Mouse (Mus musculus): ENCODE measurements at regions not wholly inside any gene's neighbourhood (a gene's known extent, or its start where the extent isn't known, plus 50 kb on each side); places are given as distances from the start of the nearest gene placed in this dataset.

DNA sequence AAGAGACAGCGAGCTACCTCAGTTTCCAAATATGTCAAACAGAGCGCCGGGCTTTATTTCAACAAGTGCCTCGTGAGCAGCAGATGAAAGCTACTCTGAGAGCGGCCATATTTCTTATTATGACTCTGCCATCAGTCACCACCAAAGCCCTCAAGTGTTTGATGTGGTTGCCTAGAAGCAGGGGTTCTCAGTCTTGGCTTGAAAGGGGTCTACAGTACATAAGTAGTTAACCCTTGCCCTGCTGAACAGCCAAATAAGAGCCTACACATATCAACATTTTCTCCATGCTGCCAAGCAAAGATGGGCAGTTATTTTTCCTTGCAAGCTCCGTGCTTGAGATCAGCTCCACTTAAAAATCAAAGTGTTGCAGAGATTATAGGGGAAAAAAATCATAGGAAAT lies 788.8 kb downstream of the Nr2f2 start:
- DNase-seq (ENCODE audit: low spot score): no peak

DNA sequence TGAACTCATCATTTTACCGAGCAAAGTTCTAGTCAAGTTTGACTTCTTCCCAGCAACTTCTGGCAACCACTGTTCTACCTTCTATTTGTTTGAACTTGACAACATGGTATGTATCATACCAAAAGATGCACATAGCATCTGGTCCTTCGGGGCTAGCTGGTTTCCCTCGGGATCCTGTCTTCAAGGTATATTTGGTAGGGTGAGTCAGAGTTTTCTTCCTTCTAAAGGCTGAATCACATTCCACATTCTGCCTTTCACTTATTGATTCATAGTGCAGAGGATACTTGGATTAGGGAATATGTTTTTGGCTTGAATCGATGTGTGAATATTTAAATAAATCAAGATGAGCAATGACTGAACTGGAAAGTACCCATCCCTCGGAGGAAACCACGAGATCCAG lies 789.9 kb downstream of the Nr2f2 start:
- DNase-seq (ENCODE audit: low spot score): no peak

DNA sequence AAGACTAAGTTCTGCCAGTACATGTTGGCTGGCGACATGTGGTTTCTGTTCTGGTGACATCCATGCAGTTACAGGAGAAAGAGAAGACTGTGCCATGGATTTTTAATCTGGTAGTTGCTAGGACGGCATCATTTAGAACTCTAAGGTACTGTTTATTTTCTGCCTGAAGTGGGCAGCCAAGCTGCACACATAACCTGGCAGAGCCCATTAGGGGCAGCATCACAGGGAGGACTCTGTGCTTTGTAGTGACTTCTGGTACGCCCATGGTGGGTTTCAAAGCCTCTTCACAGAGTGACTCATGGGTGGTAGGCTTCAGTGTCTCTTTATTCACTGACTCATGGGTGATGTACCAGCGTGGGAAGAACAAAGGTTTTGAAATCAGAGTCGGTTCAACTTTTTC lies 792.8 kb downstream of the Nr2f2 start:
- DNase-seq (ENCODE audit: low spot score): peak; percentile 8

DNA sequence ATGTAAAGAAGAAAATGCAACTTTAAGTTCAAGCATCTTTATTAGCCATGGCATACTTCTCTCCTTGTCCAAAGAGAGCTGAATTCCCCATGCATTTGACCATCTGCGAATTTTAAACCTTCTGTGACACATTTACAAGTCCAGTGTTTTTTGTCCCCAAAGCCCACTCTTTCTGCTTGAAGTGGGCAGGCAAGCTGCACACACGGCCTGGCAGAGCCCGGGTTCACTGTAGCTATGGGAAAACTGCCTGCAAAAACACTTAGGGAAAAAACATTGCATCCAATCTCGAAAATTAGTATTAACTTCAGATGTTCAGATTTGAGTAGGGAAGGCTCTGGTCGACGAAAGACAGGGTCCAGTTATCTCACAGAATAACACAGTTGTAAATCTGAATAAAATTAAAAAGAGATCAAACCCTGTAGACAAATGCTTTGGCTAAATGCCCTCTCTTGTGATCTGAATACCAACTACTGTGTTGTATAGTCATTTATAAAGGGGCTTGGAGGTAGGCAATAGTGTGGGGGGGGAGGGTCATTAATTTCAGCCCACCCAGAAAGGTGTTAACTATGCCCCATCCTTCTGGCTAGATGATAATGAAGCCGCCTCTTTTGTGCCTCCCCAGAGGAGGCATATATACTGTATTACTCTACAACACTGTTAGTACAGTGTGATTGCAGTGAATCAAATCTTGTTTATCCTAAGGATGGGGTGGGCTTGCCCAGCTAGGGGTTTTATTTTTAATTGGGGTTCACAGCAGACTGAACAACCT lies 793.7 kb downstream of the Nr2f2 start:
- no peak for DNase-seq (ENCODE audit: low spot score)

DNA sequence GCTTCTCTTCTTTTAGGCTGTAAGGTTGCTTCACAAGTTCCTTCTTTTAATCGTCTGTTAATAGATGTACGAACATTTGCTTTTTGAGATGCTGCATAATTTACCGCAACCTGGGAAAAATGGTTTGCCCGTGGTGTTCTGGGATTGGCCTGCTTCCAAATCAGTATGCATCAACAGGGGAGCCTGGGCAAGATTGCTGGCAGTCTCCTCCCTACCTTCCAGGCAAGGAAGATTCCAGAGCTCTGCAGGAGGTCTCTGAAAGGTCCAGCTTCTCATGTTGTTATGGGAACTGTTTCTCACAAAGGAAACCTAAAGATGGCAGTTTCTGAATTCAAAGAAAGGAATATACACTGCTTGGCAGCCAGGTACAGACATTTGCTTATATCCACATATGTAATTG lies 799.6 kb downstream of the Nr2f2 start:
- DNase-seq (ENCODE audit: low spot score): no peak

DNA sequence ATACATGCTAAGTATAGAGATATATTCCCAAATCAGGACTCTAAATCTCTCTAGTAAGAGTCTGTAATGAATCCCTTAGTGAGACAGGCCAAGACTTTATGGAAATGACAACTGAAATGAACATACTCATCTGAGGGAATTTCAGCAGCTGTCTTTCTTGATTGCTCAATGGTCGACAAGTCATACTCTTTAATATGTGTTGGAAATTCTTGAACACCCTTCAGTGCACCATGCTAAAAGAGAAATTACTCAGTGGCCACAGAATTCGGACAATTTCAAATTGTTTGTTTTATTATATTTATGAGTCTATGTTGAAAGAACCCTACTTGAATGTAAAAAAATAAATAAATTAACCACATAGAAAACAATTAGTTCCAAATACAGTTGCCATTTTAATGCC lies 802.1 kb downstream of the Nr2f2 start:
- DNase-seq (ENCODE audit: low spot score): no peak

DNA sequence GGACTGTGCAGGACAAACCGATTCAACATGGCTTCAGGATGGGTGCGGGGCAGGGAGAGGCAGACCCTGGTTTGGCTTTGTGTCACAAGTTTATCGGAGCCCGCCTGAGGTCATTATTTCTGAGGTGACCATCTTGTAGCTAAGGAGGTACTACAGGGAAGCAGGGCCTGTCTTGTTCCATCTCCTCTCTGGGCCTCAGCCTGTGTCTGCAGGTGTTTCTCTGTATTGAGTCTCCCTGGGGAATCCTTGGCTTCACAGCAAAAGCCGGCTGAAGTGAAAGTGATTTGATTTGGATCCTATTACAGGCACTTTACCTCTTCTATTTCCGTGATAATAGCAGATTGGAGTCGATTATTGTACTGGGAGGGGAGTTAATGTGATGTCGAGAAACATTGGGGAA lies 805.7 kb upstream of the Arrdc4 start:
- DNase-seq (ENCODE audit: low spot score): no peak

DNA sequence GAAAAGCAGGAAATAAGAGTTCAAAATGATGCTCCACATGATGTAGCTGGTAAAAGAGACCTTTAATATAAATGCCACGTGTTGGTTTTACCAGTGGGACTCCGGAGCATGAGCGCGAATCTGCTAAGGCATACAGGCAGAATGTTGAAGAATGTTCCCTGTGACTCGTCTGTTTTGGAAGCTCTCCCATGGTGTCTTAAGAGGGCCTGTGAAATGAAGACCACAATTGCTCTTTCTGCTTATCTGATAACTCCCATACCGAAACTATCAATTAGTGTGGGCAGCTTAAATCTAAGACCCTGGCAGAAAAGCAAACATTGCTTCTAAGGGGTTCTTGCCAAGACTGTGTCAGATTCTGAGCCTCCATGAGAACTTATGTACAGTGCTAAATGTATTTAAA lies 804.9 kb upstream of the Arrdc4 start:
- no peak for DNase-seq (ENCODE audit: low spot score)

DNA sequence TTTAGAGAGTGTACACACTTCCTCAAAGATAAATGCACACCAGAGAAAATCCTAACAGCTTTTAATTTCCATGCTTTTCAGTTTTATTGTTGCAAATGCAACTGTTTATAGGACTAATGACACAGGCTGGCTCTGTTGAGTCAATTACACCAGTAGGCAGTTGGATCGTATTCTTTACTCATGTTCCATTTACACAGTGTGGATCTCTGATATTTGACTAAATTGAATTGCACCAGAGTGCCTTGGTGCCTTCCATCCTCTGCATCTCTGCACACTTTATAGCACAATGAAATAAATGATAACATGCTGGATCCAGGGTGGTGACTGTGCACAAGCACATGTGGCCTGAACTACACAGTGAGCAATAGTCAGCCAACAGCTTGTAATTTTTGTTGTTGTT lies 787.0 kb upstream of the Arrdc4 start:
- DNase-seq (ENCODE audit: low spot score): no peak

DNA sequence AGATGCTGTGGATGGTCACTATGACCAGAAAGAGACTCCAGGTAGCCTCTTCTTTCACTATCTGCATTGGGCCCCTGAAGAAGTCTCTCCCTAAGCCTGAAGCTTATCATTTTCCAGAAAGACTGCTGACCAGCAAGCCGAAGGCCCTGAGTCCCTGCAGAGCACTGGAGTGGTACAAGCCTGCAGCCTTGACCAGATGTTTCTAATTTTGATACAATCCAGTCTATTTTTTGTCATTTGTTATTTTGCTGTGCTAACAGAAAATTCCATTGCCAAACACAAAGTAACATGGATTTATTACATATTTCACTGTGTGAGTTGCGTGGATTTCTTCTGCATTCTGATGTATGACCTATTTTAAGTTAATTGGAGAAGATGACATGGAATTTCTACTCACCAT lies 764.9 kb upstream of the Arrdc4 start:
- no peak for DNase-seq (ENCODE audit: low spot score)

DNA sequence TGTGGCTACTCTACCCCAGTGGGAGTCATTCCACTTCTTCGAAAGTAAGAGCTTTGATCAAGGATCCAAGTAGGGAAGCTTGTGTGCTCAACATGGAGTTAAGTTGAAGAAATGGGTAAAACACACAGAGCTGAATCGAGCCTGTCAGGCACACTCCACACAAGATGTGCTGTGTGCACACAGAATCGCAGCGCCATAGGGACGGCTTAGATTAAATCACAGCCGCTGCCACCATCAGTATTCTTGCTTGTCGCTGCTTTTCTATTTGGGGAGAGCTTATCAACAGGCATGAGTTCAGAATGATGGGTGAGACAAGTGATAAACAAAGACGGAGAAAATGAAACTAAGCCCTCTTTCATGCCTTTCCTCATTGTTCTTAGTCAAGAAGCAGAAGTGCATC lies 761.3 kb upstream of the Arrdc4 start:
- no peak for DNase-seq (ENCODE audit: low spot score)

DNA sequence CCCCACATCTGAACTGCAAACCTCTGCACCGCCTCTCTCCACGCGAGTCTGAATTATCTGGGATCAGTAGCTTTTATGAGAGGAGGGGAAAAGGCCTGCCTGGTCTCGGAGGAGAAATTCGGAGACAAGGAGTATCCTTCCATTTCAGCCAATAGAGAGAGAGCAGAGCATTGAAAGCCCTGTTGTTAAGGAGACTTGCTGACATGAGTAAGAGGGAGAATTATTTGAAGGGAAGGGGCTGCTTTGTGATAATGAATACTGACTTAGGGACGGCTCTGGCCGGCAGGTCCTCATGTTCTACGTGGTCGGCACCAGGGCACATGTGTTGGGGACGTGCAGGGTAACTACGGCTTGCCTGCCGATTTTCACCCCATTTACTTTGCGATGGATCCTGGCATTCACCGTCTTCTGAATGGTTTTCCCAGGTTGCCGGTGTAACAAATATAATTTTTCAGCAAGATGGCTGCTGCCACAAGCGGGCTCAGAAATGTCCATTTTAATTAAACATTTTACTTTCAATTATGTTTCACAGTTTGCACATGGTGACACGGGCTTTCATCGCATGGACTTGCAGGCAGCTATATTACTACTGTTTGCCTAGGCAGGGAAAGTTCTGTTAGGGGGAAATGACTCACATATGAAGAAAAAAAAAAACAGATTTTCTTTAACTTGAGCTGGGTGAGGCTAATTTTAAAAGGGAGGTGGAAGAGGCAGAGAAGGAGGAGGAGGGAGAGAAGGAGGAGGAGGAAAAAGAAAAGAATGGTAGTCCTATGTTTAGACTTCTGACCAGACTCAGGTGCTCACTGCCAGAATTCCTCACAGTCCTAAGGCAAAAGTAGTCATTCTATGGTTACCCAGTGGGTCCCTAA lies 744.3 kb upstream of the Arrdc4 start:
- no peak for DNase-seq (ENCODE audit: low spot score)

DNA sequence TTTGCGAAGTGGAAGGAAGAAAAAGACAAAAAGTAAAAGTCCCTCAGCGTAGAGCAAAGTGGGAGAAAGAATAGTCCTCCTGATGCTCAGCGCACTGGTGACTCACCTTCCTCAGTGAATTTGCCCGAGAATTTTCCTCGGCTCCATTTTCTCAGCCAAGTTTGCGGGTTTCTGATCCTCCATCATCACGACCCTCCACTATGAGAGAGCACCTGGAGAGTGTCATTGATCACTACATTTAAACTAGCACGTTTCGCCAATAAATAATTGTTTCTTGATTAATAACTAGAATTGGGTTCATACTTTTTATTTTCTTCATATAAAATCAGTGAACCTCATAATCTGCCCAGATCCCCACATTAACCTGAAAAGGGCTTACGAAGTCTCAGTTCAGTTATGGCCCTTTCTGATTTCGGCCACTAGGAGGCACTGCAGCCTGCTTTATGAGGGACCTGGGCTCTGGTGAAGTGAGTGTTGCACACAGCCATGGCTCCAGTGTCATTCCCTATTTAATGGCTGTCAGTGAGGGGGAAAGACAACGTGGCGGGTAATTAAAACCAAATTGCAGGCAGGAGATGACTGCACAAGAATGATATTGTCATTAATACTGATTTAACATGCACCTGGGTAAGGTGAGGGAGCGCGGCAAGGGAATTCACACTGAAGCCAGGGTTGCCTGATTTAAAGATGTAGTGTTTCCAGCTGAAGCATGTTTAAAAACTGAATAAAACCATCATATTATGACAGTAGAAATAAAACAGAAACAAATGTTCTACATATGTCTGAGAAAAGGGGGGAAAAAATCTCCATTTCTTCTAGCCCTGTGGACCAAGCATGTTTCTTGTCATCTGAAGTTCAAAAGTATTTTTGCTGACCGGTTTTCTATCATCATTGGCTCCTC lies 741.8 kb upstream of the Arrdc4 start:
- peak; percentile 74 for DNase-seq (ENCODE audit: low spot score)

DNA sequence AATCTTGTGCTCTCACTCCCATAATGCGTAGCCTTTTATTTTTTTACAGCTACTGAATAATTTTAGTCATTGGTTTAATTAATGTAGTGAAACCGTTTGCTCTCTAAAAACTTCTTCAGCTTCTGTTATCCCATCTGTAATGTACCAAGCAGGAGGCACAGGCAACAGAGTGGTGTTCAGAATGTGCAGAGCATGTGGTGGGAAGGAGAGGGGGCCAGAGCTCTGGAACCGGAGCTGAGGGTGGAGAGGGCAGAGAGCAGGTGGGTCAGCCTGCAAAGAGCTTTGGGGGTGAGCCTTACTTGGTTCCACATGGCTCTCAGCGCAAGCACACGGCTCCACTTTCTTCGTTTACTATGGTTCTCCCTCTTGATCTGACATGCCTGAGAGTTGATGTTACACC lies 739.6 kb upstream of the Arrdc4 start:
- peak; percentile 25 for DNase-seq (ENCODE audit: low spot score)

DNA sequence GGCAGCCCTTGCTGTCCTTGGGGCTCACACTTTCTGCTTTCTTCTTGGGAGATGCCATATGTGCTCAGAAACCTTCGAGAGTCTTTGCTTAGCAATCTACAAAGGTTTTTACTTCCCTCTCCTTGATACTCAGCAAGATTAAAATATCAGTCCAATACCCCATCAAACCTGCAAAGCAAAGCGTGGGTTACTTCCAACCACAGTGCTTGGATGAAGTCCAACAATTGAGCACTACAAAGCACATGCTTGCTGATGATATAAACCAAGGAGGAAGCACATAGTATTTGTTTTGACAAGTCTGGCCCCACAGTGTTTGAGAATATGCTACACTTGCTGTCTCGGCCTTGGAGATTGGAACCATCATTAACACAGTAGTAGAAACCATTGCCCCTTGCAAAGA lies 738.1 kb upstream of the Arrdc4 start:
- no peak for DNase-seq (ENCODE audit: low spot score)

DNA sequence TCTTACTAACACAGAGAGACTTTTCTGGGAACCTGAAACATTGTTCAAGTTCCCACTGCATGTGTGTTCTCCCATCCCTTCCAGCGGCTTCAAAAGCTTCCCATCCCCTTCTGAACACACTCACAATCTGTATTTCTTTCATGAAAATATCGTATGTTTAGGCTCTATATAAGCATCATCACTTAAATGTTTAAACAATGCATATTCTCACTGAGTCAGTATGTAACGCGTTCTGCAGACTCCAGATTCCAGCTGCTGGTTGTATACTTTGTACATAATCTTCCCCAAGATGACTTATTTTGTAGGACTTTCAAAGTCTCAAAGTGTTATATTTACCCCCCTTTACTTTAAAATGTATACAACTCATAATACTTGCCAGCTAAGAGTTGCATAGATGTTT lies 735.5 kb upstream of the Arrdc4 start:
- DNase-seq (ENCODE audit: low spot score): no peak

Data from layer of hippocampus, adult 11-12 months (tissue).